Mouse (Mus musculus): ENCODE results near the gene Unc79.

DNA sequence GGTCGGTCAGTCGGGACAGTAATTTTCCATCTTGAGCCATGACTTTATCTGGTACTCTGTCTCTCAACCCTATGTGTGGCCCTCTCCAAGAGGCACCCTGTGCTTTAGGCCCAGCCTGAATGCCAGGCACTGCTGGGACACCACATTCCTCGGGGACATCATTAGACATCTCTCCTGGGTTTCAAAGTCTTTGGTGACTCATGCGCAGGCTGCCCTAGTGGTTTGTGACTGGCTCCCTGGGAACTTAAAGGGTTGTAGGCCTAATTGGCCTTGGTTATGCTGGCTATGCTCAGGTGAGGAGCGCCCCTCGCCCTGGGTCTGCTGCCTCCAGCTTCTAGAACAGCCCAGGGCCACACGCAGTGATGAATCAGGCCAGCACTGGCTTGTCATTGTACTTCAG is 260.9 kb downstream of the Unc79 start:
- TF ChIP-seq CTCF (IDR thresholded peaks at IDR 0.05; ENCODE audit: low read depth, low read length) (no peak), GATA1 (IDR thresholded peaks at IDR 0.05; ENCODE audit: borderline replicate concordance, low read length) (no peak), GATA2 (IDR thresholded peaks at IDR 0.05; ENCODE audit: borderline replicate concordance, low read depth, low read length) (no peak), TAL1 (conservative IDR thresholded peaks at IDR 0.05; ENCODE audit: low read depth, low read length) (no peak), POLR2AphosphoS5 (IDR thresholded peaks at IDR 0.05; ENCODE audit: insufficient replicate concordance, low read depth, low read length) (no peak)
